Mouse (Mus musculus) urinary bladder, postnatal 4 days (tissue): ENCODE measurements around the gene Gabbr2.

Source experiments
- DNase-seq, 2 experiments: peaks; one replicate each; pipeline ENCODE4 v3.0.0; 2021 to 2022; ENCODE audit warnings: low spot score in 2 of 2

The Gabbr2 gene

DNA sequence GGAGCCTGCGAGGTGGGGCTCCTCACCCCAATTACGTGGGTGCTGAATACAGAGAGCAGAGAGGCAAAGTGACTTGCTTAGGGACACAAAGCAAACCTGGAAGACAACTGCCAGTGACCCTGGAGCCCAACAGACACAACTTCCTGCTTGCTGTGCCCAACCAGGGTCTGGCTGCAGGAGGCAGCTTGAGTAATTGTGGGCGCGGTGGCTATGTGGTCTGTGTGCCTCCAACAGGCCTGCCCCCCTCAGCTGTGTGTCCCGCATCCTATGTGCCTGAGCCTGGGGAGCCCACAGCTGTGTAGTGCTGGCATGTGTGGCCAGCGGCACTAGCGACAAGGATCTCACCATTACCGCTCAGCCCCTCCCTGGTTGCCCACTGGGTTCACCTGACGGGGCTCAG is 377.0 kb downstream of the Gabbr2 start:
- DNase-seq = no peak

DNA sequence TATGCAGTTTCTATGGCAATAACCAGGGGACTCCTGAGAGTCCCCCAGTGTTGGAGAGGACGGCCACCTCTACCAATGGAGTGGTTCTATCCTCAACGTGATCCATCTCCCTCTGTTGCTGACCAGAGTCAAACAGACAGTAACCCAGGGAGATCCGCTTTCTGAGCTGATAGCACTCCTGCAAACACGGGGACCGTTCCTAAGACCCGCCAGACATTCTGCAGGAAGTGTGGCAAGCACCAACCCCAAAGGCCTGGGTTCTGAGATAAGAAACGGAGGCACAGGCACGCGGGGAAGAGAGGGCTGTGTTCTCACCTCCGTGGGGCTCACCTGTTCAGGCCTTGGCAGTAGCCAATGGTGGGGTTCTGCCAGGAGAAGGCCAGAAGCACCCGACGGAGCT is 378.1 kb downstream of the Gabbr2 start:
- no peak for DNase-seq
